Comparison of ENCODE assay signal across 10 mouse cellular contexts in the genomic region with DNA sequence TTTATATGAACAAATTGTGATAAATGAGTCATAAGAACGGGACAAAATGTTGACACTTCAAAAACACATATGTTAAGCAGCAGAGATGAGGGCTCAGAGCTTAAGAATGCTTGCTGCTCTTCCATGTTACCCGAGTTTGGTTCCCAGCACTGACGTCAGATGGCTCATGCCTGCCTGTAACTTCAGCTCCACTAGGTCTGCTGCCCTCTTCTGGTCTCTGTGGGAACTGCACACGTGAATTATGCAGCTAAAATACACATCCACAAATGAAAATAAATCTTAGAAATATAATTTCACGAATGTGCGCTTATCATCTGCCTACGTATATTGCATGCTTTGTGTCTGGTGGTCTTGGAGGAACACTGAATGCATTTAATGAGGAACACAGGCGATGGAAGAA.
DNase-seq lines count a peak whose midpoint lies in the region; ATAC-seq and TF ChIP-seq lines count a peak whose summit lies in the region.
"Had no signal": no experiment of that assay in that cellular context is flagged by ENCODE, and none has a peak within 500 bp of the region (broad histone marks: within the 10 kb centered on the region; RNA-seq: fewer than 3 reads in every experiment).

No protein-coding gene starts in this region.

- no peaks in the 10 kb centered on the region for H3K4me1 ChIP-seq in kidney, embryonic 14.5 days (ENCODE audit: control insufficient read depth, insufficient read depth, low read length)
- no peaks in the 10 kb centered on the region for H3K4me1 ChIP-seq in ES-Bruce4 (ENCODE audit: control insufficient read depth, insufficient read depth, low read length)
- H3K4me1 ChIP-seq in forebrain, embryonic 16.5 days (replicated peaks; ENCODE audit: control insufficient read depth, insufficient read depth, low read length): no peaks in the 10 kb centered on the region
- H3K4me1 ChIP-seq: heart, embryonic 15.5 days; liver, embryonic 13.5 days had no signal

- 68% methylated on average over 8 of the region's 8 CpGs for WGBS in kidney, embryonic 14.5 days
- WGBS in forebrain, embryonic 16.5 days: 76% methylated on average over 8 of the region's 8 CpGs

- H3K9me3 ChIP-seq in kidney, embryonic 14.5 days (ENCODE audit: control insufficient read depth, low read length): no peaks in the 10 kb centered on the region
- 0 out of 2 replicates have a peak, but pooled peaks cover 2% of the 10 kb centered on the region for H3K9me3 ChIP-seq in ES-Bruce4 (replicated peaks; ENCODE audit: control insufficient read depth, insufficient read depth, low read length, poor library complexity, severe bottlenecking)
- H3K9me3 ChIP-seq in forebrain, embryonic 16.5 days (ENCODE audit: control insufficient read depth, low read length): no peaks in the 10 kb centered on the region
- H3K9me3 ChIP-seq: heart, embryonic 15.5 days had no signal

- TF ChIP-seq POLR2A in ES-Bruce4 (IDR thresholded peaks at IDR 0.05; ENCODE audit: insufficient read depth, low read length): no peak

- H3K9ac ChIP-seq in kidney, embryonic 14.5 days (ENCODE audit: low read depth, low read length): no peak overlapping the region
- H3K9ac ChIP-seq in ES-Bruce4 (ENCODE audit: low read depth, poor library complexity, severe bottlenecking): no peak overlapping the region
- no peak overlapping the region for H3K9ac ChIP-seq in forebrain, embryonic 16.5 days (replicated peaks; ENCODE audit: low read depth, low read length)
- H3K9ac ChIP-seq: heart, embryonic 15.5 days; liver, embryonic 13.5 days had no signal

- H3K4me2 ChIP-seq in kidney, embryonic 14.5 days (replicated peaks; ENCODE audit: low read depth, low read length): no peak overlapping the region
- H3K4me2 ChIP-seq in forebrain, embryonic 16.5 days (ENCODE audit: low read length): no peak overlapping the region
- H3K4me2 ChIP-seq: heart, embryonic 15.5 days; liver, embryonic 13.5 days had no signal

- peak; percentile 80 for TF ChIP-seq CTCF in ES-Bruce4 (IDR thresholded peaks at IDR 0.05; ENCODE audit: low read depth, low read length)

- ATAC-seq in kidney, embryonic 14.5 days (ENCODE audit: low FRiP score, low TSS enrichment): no peak
- ATAC-seq in forebrain, embryonic 16.5 days: no peak

- no peak overlapping the region for H3K27ac ChIP-seq in kidney, embryonic 14.5 days (ENCODE audit: low read depth, low read length)
- no peak overlapping the region for H3K27ac ChIP-seq in ES-Bruce4 (ENCODE audit: insufficient read depth, low read length)
- no peak overlapping the region for H3K27ac ChIP-seq in forebrain, embryonic 16.5 days (ENCODE audit: low read length)
- H3K27ac ChIP-seq: heart, embryonic 15.5 days; liver, embryonic 13.5 days had no signal

- H3K27me3 ChIP-seq in kidney, embryonic 14.5 days (ENCODE audit: control insufficient read depth, insufficient read depth, low read length): no peaks in the 10 kb centered on the region
- H3K27me3 ChIP-seq in ES-Bruce4 (ENCODE audit: control insufficient read depth, insufficient read depth, low read length, poor library complexity, severe bottlenecking): no peaks in the 10 kb centered on the region
- H3K27me3 ChIP-seq in forebrain, embryonic 16.5 days (replicated peaks; ENCODE audit: control insufficient read depth, insufficient read depth, low read length): no peaks in the 10 kb centered on the region
- H3K27me3 ChIP-seq: heart, embryonic 15.5 days; liver, embryonic 13.5 days had no signal

- no peak for TF ChIP-seq EP300 in ES-Bruce4 (IDR thresholded peaks at IDR 0.05; ENCODE audit: insufficient read depth, low read depth, low read length)

- no peak overlapping the region for H3K4me3 ChIP-seq in kidney, embryonic 14.5 days (ENCODE audit: low read length)
- no peak overlapping the region for H3K4me3 ChIP-seq in ES-Bruce4 (ENCODE audit: low read depth, low read length)
- H3K4me3 ChIP-seq in forebrain, embryonic 16.5 days (replicated peaks; ENCODE audit: low read length): no peak overlapping the region
- H3K4me3 ChIP-seq: heart, embryonic 15.5 days; liver, embryonic 13.5 days had no signal

- no peaks in the 10 kb centered on the region for H3K36me3 ChIP-seq in kidney, embryonic 14.5 days (ENCODE audit: control insufficient read depth, insufficient read depth, low read length)
- H3K36me3 ChIP-seq in ES-Bruce4 (ENCODE audit: control insufficient read depth, insufficient read depth, low read length, poor library complexity, severe bottlenecking): no peaks in the 10 kb centered on the region
- no peaks in the 10 kb centered on the region for H3K36me3 ChIP-seq in forebrain, embryonic 16.5 days (ENCODE audit: control insufficient read depth, insufficient read depth)
- H3K36me3 ChIP-seq: heart, embryonic 15.5 days; liver, embryonic 13.5 days had no signal

- DNase-seq in kidney, adult 11 months: peak; percentile 2
- peak; percentile 18 for DNase-seq in 3T3-L1 (ENCODE audit: low read depth, low spot score)
- DNase-seq in forelimb bud, embryonic 11.5 days (ENCODE audit: low read depth, low spot score): peak; percentile 20
- no peak for DNase-seq in natural killer cell, adult 2 months (ENCODE audit: low spot score in 2 of 2)
- no peak for DNase-seq in layer of hippocampus, adult 8-10 months (ENCODE audit: low spot score in 2 of 2)
- DNase-seq: liver, embryonic 13.5 days had no signal

Comparison
In these comparisons a context has a peak if more than half of its experiments do, and no peak if none do; other contexts are left out.
1. DNase-seq: peak in kidney, adult 11 months (single experiment), 3T3-L1 (single experiment) and forelimb bud, embryonic 11.5 days (single experiment); none in natural killer cell, adult 2 months (0 of 2) and layer of hippocampus, adult 8-10 months (0 of 2).